Mouse (Mus musculus): ENCODE results near the gene Zbtb12. TPM values are rescaled to one million over a fixed set of nuclear protein-coding genes. Genes with fewer than 3 reads are reported as not detected.
A peak's percentile ranks its signal among the peaks of the same experiment; 100 is the strongest.

Zbtb12 gene
- polyA plus RNA-seq, 1 experiment from 2014 or later, result 3.2 TPM

- Histone ChIP-seq H3K4me2 (replicated peaks) (peak within 1 kb of the TSS; percentile 94), H3K4me3 (replicated peaks) (peak within 1 kb of the TSS; percentile 84), H3K27ac (replicated peaks) (peak within 1 kb of the TSS; percentile 48; the same call in 1 of the 2 replicates), H3K27me3 (no peaks in the 10 kb centered on the region), H3K4me1 (peaks cover 24% of the 10 kb centered on the region), H3K9me3 (replicated peaks) (no peaks in the 10 kb centered on the region), H3K36me3 (0 out of 2 replicates have a peak, but pooled peaks cover 7% of the 10 kb centered on the region), H3K9ac (peak within 1 kb of the TSS; percentile 69)
- WGBS, result under 1% methylated on average over 38 of the region's 38 CpGs
- ATAC-seq (ENCODE audit: insufficient number of reproducible peaks, low FRiP score, low TSS enrichment, low read depth), result peak; percentile 95
These were observed 51.9 kb downstream of the Zbtb12 start, which contains the start of gene Neu1 for GRCm38 (mm10) chr17:34931061-34931734. Gene Neu1 (plus strand): TSS chr17:34931253.

DNA sequence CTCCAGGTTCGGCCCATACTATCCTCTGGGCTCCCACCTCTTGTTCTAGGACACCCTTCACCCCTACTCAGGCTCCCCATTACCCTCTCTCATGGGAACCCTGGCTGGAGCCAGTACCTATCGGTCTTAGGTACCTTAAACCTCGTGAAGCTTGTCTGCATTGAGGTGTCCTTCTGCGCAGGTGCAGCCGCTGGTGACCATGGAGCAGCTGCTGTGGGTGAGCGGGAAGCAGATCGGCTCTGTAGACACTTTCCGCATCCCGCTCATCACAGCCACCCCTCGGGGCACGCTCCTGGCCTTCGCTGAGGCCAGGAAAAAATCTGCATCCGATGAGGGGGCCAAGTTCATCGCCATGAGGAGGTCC lies 52.4 kb downstream of the Zbtb12 start:
- peak overlapping the region; percentile 94 for H3K4me2 ChIP-seq (replicated peaks)
- no peaks in the 10 kb centered on the region for H3K27me3 ChIP-seq
- H3K27ac ChIP-seq (replicated peaks), result no peak overlapping the region
- H3K4me3 ChIP-seq (replicated peaks), result peak overlapping the region; percentile 84
- WGBS, result 14% methylated on average over 14 of the region's 14 CpGs
- H3K36me3 ChIP-seq, result 0 out of 2 replicates have a peak, but pooled peaks cover 7% of the 10 kb centered on the region
- no peak for ATAC-seq (ENCODE audit: insufficient number of reproducible peaks, low FRiP score, low TSS enrichment, low read depth)
- peaks cover 24% of the 10 kb centered on the region for H3K4me1 ChIP-seq
- no peaks in the 10 kb centered on the region for H3K9me3 ChIP-seq (replicated peaks)
- peak overlapping the region; percentile 69 for H3K9ac ChIP-seq

DNA sequence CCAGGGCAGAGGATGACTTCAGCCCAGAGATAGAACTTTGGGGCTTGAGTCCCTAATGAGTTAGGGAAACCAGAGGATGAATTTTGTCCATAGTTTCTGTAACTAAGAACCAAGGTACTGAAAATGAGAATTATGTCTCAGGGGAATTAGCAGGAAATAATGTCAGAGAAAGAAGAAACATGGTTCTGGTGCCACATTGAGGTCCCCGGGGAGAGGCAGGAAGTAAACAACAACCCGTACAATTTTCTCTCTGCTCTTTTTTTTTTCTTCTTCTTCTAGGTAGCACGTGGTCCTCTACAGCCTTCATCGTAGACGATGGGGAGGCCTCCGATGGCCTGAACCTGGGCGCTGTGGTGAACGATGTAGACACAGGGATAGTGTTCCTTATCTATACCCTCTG lies 53.0 kb downstream of the Zbtb12 start:
- ATAC-seq (ENCODE audit: insufficient number of reproducible peaks, low FRiP score, low TSS enrichment, low read depth), result no peak
- peak overlapping the region; percentile 69; the same call in 1 of the 2 replicates for H3K9ac ChIP-seq
- 85% methylated on average over 8 of the region's 8 CpGs for WGBS

DNA sequence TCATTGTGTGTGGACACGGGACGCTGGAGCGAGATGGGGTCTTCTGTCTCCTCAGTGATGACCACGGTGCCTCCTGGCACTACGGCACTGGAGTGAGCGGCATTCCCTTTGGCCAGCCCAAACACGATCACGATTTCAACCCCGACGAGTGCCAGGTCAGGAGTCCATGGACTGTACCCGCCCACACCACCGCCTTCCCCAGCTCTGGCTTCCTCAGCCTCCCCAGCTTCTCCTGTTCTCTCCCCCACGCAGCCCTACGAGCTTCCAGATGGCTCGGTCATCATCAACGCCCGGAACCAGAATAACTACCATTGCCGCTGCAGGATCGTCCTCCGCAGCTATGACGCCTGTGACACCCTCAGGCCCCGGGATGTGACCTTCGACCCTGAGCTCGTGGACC lies 54.7 kb downstream of the Zbtb12 start:
- ATAC-seq (ENCODE audit: insufficient number of reproducible peaks, low FRiP score, low TSS enrichment, low read depth), result no peak
- H3K9ac ChIP-seq, result no peak overlapping the region

More for the DNA sequence above, 53.0 kb downstream of the Zbtb12 start:
- no peaks in the 10 kb centered on the region for H3K9me3 ChIP-seq (replicated peaks)
- no peak overlapping the region for H3K27ac ChIP-seq (replicated peaks)
- H3K4me3 ChIP-seq (replicated peaks), result peak overlapping the region; percentile 84
- H3K36me3 ChIP-seq, result 0 out of 2 replicates have a peak, but pooled peaks cover 7% of the 10 kb centered on the region
- H3K4me1 ChIP-seq, result peaks cover 24% of the 10 kb centered on the region
- H3K4me2 ChIP-seq (replicated peaks), result peak overlapping the region; percentile 94
- H3K27me3 ChIP-seq, result no peaks in the 10 kb centered on the region

GRCm38 (mm10) chr17:34934830-34935229 lies 55.5 kb downstream of the Zbtb12 start:
- Histone ChIP-seq H3K4me2 (replicated peaks) (no peak overlapping the region), H3K4me3 (replicated peaks) (no peak overlapping the region), H3K36me3 (0 out of 2 replicates have a peak, but pooled peaks cover 7% of the 10 kb centered on the region), H3K27ac (replicated peaks) (no peak overlapping the region), H3K9me3 (replicated peaks) (no peaks in the 10 kb centered on the region), H3K4me1 (peaks cover 24% of the 10 kb centered on the region), H3K9ac (no peak overlapping the region), H3K27me3 (no peaks in the 10 kb centered on the region)
- no peak for ATAC-seq (ENCODE audit: insufficient number of reproducible peaks, low FRiP score, low TSS enrichment, low read depth)
- 32% methylated on average over 8 of the region's 8 CpGs for WGBS

More for the DNA sequence above, 54.7 kb downstream of the Zbtb12 start:
- Histone ChIP-seq H3K4me2 (replicated peaks) (no peak overlapping the region), H3K4me3 (replicated peaks) (no peak overlapping the region), H3K4me1 (peaks cover 24% of the 10 kb centered on the region), H3K27me3 (no peaks in the 10 kb centered on the region), H3K27ac (replicated peaks) (no peak overlapping the region), H3K9me3 (replicated peaks) (no peaks in the 10 kb centered on the region), H3K36me3 (0 out of 2 replicates have a peak, but pooled peaks cover 7% of the 10 kb centered on the region)
- WGBS, result 46% methylated on average over 24 of the region's 24 CpGs

DNA sequence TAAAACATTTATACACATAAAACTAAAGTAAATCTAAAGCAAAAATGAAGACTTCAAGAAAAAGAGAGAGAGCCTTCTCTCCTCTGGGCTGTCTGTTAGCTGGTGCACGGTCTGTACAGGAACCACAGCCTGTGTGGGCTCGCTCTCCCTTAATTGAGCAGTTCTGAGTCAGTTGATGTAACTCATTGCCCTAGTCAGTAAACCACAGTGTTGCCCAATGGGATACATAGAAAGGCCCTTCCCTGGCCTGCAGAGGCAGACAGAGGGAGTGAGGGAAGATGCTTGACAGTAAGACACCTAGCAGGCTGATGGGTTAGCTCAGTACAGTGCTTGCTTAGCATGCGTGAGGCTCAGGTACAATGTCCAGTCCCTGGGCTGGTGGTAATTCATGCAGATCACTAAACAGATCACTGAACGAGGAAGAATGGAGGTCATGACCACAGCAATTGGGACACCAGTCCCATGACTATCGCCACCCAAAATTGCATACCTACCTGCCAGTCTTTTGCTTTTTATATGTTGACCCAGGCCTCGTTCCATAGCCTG lies 58.8 kb downstream of the Zbtb12 start:
- no peak overlapping the region for H3K4me2 ChIP-seq (replicated peaks)
- no peak overlapping the region for H3K9ac ChIP-seq
- H3K4me3 ChIP-seq (replicated peaks), result no peak overlapping the region
- 76% methylated on average over 6 of the region's 6 CpGs for WGBS
- no peaks in the 10 kb centered on the region for H3K27me3 ChIP-seq
- peaks cover 17% of the 10 kb centered on the region for H3K4me1 ChIP-seq
- ATAC-seq (ENCODE audit: insufficient number of reproducible peaks, low FRiP score, low TSS enrichment, low read depth), result no peak
- no peaks in the 10 kb centered on the region for H3K9me3 ChIP-seq (replicated peaks)
- H3K36me3 ChIP-seq, result 0 out of 2 replicates have a peak, but pooled peaks cover 7% of the 10 kb centered on the region
- no peak overlapping the region for H3K27ac ChIP-seq (replicated peaks)

DNA sequence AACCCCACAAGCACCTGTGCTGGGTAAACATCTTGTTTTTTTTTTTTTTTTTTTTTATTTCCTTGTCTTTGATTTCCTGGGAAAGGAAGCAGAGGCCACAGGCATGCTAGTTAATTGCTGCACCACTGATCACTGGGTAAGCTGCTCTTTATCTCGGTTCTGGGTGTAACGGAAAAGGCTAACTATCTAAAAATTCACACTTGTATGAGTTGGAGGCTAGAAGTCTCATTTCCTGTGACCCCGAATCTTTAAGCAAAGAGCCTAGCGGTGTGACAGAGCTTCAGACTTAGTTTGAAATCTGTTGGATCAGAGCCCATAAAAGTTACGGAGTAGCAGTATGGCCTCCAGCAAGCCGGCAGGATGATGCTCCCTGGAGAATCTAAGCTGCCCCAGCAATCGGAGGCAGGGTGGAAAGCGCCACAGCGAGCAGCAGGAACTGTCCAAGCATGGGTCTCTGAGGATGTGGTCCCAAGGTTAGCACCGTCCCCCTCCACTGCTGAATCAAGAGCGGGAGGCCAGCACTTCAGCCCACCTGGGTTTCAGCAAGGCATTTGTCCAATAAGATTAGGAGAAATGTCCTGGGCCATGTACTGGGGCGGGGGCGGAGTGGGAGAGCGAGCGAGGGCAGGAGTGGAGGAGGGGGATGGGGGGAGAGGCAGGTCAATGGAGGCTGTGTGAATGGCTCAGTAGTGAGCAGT lies 62.2 kb downstream of the Zbtb12 start:
- WGBS, result 7% methylated on average over 15 of the region's 15 CpGs
- Histone ChIP-seq H3K4me3 (replicated peaks) (peak overlapping the region; percentile 25), H3K4me1 (peaks cover 18% of the 10 kb centered on the region), H3K27me3 (no peaks in the 10 kb centered on the region), H3K27ac (replicated peaks) (no peak overlapping the region), H3K36me3 (no peaks in the 10 kb centered on the region), H3K4me2 (replicated peaks) (peak overlapping the region; percentile 46), H3K9ac (peak overlapping the region; percentile 7; the same call in 1 of the 2 replicates), H3K9me3 (replicated peaks) (no peaks in the 10 kb centered on the region)
- ATAC-seq (ENCODE audit: insufficient number of reproducible peaks, low FRiP score, low TSS enrichment, low read depth), result no peak

DNA sequence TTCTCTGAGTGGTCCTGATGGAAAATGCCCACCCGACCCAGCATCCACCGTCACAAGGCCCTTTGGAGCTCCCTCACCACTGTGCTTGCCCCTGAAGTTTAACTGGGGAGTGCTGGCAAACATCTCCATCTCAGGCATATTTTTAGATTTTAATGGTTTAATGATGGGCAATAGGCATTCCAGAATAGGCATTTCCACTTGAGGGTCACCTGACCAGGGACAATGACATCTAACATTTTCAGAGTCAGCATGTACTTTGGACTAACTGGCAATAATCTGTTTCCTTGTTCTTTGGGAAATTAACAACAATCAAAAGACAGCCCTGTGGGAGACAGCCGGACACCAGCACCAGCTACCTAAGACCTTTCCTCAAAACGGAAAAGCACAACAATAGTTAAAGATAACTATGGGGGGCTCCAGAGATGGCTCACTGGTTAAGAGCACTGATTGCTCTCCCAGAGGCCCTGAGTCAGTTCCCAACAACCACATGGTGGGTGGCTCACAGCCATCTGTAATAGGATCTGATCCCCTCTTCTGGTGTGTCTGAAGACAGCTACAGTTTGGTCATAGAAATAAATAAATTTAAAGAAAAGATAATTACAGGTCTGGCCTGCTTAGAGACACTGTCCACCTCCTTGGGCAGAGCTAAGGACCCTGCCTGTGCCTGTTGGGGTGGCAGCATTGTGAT lies 64.0 kb downstream of the Zbtb12 start:
- Histone ChIP-seq H3K9me3 (replicated peaks) (no peaks in the 10 kb centered on the region), H3K27ac (replicated peaks) (no peak overlapping the region), H3K36me3 (no peaks in the 10 kb centered on the region), H3K27me3 (no peaks in the 10 kb centered on the region), H3K4me3 (replicated peaks) (no peak overlapping the region), H3K9ac (no peak overlapping the region), H3K4me1 (peaks cover 18% of the 10 kb centered on the region), H3K4me2 (replicated peaks) (no peak overlapping the region)
- WGBS, result 82% methylated on average over 4 of the region's 4 CpGs
- no peak for ATAC-seq (ENCODE audit: insufficient number of reproducible peaks, low FRiP score, low TSS enrichment, low read depth)

DNA sequence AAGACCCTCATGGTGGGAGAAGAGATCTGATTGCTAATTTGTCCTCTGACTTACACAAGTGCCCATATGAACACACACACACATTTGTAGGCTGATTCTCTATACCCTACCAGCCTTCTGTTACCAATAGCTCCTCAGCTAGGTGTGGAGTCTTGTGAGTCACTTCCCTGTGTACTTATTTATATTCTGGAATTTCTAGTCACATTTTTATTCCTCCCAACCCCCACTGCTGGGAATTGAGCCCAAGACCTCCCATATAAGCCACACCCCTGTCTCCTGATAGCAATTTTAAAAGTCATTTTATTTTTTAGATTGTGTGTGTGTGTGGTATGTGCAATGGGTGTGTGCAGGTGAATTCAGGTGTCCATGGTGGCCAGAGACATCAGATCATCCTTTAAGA lies 65.1 kb downstream of the Zbtb12 start:
- no peak for ATAC-seq (ENCODE audit: insufficient number of reproducible peaks, low FRiP score, low TSS enrichment, low read depth)
- H3K27ac ChIP-seq (replicated peaks), result no peak overlapping the region
- H3K4me3 ChIP-seq (replicated peaks), result no peak overlapping the region
- peaks cover 18% of the 10 kb centered on the region for H3K4me1 ChIP-seq
- H3K9ac ChIP-seq, result no peak overlapping the region
- no peaks in the 10 kb centered on the region for H3K27me3 ChIP-seq
- H3K9me3 ChIP-seq (replicated peaks), result no peaks in the 10 kb centered on the region
- H3K4me2 ChIP-seq (replicated peaks), result no peak overlapping the region
- peaks cover 5% of the 10 kb centered on the region; the same call in 1 of the 2 replicates for H3K36me3 ChIP-seq

Data from embryonic facial prominence, embryonic 15.5 days (tissue).